Mouse (Mus musculus) embryonic facial prominence, embryonic 14.5 days (tissue): Measurements from ENCODE around the gene Mipep. TPM values are rescaled to one million over a fixed set of nuclear protein-coding genes. Genes with fewer than 3 reads are reported as not detected.

ENCODE experiments used
- ATAC-seq: fragments of 200-750 bp; cut with Nextera tagmentation; 2 replicates; pipeline ENCODE4 v1.8.0; 2017; ENCODE audit warnings: low read depth, moderate number of reproducible peaks, moderate TSS enrichment
- DNase-seq: peaks from one replicate; pipeline ENCODE4 v3.0.0-alpha.2; 2015; ENCODE audit warnings: low spot score
- H3K27ac ChIP-seq: fragments of 300-500 bp; sonication (generic); replicated peaks from 2 replicates; pipeline ENCODE4 v1.5.1; 2014; ENCODE audit warnings: low read depth, mild to moderate bottlenecking, low read length, moderate library complexity
- H3K27me3 ChIP-seq: fragments of 300-500 bp; sonication (generic); replicated peaks from 2 replicates; pipeline ENCODE4 v1.6.1; 2014; ENCODE audit warnings: low read length; ENCODE audit not compliant: control insufficient read depth, insufficient read depth
- H3K36me3 ChIP-seq: fragments of 300-500 bp; sonication (generic); 2 replicates; pipeline ENCODE4 v1.6.1; 2014; ENCODE audit warnings: low read length, mixed read lengths; ENCODE audit not compliant: control insufficient read depth, insufficient read depth
- H3K4me1 ChIP-seq: fragments of 300-500 bp; sonication (generic); 2 replicates; pipeline ENCODE4 v1.6.1; 2014; ENCODE audit warnings: antibody characterized with exemption, low read length; ENCODE audit not compliant: control insufficient read depth, insufficient read depth
- H3K4me2 ChIP-seq: fragments of 300-500 bp; sonication (generic); 2 replicates; pipeline ENCODE4 v1.6.1; 2014; ENCODE audit warnings: low read depth, mild to moderate bottlenecking, low read length, moderate library complexity, mixed read lengths
- H3K4me3 ChIP-seq: fragments of 300-500 bp; sonication (generic); 2 replicates; pipeline ENCODE4 v1.5.1; 2014; ENCODE audit warnings: low read depth, mild to moderate bottlenecking, low read length
- H3K9ac ChIP-seq: fragments of 300-500 bp; sonication (generic); 2 replicates; pipeline ENCODE4 v1.6.1; 2014; ENCODE audit warnings: low read depth, mild to moderate bottlenecking, low read length, moderate library complexity, mixed read lengths
- H3K9me3 ChIP-seq: fragments of 300-500 bp; sonication (generic); 2 replicates; pipeline ENCODE4 v1.6.1; 2016; ENCODE audit warnings: low read length; ENCODE audit not compliant: control insufficient read depth
- WGBS: fragments of 180-500 bp; shearing (Covaris S2); extraction: QIAGEN DNeasy Blood & Tissue Kit; methylation state at CpG from one replicate; pipeline ENCODE4 v1.1.7; 2014; 5-methylcytosine and 5-hydroxymethylcytosine counted together
- polyA plus RNA-seq: library from polyadenylated mRNA; unstranded; fragments of >200 nt; fragmentation: Nextera tagmentation; extraction: Ambion mirVana; gene quantifications from 2 replicates; pipeline ENCODE4 v1.2.1, GENCODE M21; 2014

Gene Mipep
- polyA plus RNA-seq, 1 experiment from 2014 or later = 23.5 TPM

GRCm38 (mm10) chr14:60818045-60818444 lies 33.7 kb downstream of the Mipep start:
- H3K4me3 ChIP-seq = no peak overlapping the region
- H3K27ac ChIP-seq = no peak overlapping the region
- WGBS = 71% methylated on average over 5 of the region's 5 CpGs
- no peak overlapping the region for H3K9ac ChIP-seq
- DNase-seq = peak; percentile 10
- H3K27me3 ChIP-seq = no peaks in the 10 kb centered on the region
- no peaks in the 10 kb centered on the region for H3K9me3 ChIP-seq
- H3K4me1 ChIP-seq = no peaks in the 10 kb centered on the region
- no peak for ATAC-seq
- H3K36me3 ChIP-seq = peaks cover 7% of the 10 kb centered on the region; the same call in 1 of the 2 replicates
- no peak overlapping the region for H3K4me2 ChIP-seq

GRCm38 (mm10) chr14:60830096-60830495 lies 45.7 kb downstream of the Mipep start:
- H3K4me3 ChIP-seq = no peak overlapping the region
- H3K4me1 ChIP-seq = no peaks in the 10 kb centered on the region
- H3K27ac ChIP-seq = no peak overlapping the region
- ATAC-seq = no peak
- no peak for DNase-seq
- no peak overlapping the region for H3K4me2 ChIP-seq
- H3K9me3 ChIP-seq = peaks cover 9% of the 10 kb centered on the region
- peaks cover 43% of the 10 kb centered on the region for H3K36me3 ChIP-seq
- no peak overlapping the region for H3K9ac ChIP-seq
- no peaks in the 10 kb centered on the region for H3K27me3 ChIP-seq
- 96% methylated on average over 2 of the region's 2 CpGs for WGBS

DNA sequence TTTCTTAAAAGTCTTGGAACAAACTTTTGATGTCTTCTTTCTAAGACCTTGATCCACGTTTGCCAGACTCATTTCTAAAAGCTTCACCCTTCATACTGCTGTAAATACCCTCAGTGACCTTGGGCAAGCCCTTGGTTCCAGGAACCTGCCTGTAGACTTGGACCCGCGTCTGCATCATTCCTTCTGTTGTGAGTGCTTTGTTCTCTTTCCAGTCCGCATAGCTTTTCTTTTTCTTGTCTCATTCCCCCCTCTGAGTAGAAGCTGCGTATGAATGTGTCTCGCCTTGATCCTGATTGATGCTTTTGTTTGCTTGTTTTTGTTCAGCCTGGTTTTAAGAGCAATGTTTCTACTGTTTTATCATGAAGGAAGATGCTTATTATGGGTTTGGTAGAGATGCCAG lies 52.3 kb downstream of the Mipep start:
- ATAC-seq (no peak), DNase-seq (no peak)
- Histone ChIP-seq H3K27me3 (no peaks in the 10 kb centered on the region), H3K4me2 (no peak overlapping the region), H3K4me3 (no peak overlapping the region), H3K9ac (no peak overlapping the region), H3K27ac (no peak overlapping the region), H3K9me3 (peaks cover 3% of the 10 kb centered on the region), H3K4me1 (no peaks in the 10 kb centered on the region), H3K36me3 (peaks cover 37% of the 10 kb centered on the region)
- 77% methylated on average over 6 of the region's 6 CpGs for WGBS

- Histone ChIP-seq H3K4me1 (0 out of 2 replicates have a peak, but pooled peaks cover under 1% of the 10 kb centered on the region), H3K36me3 (peaks cover 18% of the 10 kb centered on the region), H3K9ac (no peak overlapping the region), H3K27me3 (no peaks in the 10 kb centered on the region), H3K4me2 (no peak overlapping the region), H3K9me3 (no peaks in the 10 kb centered on the region), H3K4me3 (no peak overlapping the region), H3K27ac (no peak overlapping the region)
- WGBS = 87% methylated on average over 8 of the region's 8 CpGs
- DNase-seq (no peak), ATAC-seq (no peak)
These were observed 55.3 kb downstream of the Mipep start for GRCm38 (mm10) chr14:60839654-60840053.

DNA sequence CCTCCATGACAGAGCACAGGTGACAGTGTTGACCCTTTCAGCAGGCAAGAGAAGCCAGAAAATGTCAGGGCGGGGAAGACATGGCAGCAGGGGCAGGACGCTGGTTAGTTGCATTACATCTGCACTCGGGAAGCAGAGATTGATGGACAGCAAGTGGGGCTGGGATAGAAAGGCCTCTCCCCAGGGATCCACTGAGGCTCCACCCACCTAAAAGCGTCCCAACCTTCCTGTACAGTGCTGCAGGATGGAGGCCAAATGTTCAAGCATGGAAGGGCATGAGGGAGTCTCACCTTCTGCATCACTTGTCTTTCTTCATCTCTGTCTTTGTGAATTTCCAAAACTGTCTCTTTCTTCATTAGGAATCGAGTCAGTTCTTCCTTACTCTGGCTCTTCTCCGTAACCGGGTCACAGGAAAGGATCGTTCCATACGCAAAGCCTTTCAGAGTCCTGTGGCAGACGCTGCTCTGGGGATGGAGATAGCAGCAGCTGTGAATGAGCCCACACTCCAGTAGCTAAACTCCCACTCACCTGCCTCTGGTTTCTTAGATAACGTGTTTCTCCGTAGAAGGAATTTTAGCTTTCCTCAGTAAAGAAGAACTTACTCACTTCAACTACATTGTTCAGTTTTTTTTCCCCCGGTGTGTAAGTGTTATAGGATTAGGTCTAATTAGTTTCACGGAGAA lies 57.7 kb downstream of the Mipep start:
- DNase-seq = no peak
- H3K4me3 ChIP-seq = no peak overlapping the region
- ATAC-seq = no peak
- H3K36me3 ChIP-seq = no peaks in the 10 kb centered on the region
- no peak overlapping the region for H3K27ac ChIP-seq
- H3K27me3 ChIP-seq = no peaks in the 10 kb centered on the region
- WGBS = 71% methylated on average over 14 of the region's 14 CpGs
- no peaks in the 10 kb centered on the region for H3K9me3 ChIP-seq
- peaks cover 11% of the 10 kb centered on the region; the same call in 1 of the 2 replicates for H3K4me1 ChIP-seq
- H3K4me2 ChIP-seq = no peak overlapping the region
- no peak overlapping the region for H3K9ac ChIP-seq

GRCm38 (mm10) chr14:60843596-60843995 lies 59.2 kb downstream of the Mipep start:
- no peak overlapping the region for H3K27ac ChIP-seq
- no peaks in the 10 kb centered on the region for H3K27me3 ChIP-seq
- no peak overlapping the region for H3K4me3 ChIP-seq
- 86% methylated on average over 7 of the region's 7 CpGs for WGBS
- DNase-seq = no peak
- H3K4me2 ChIP-seq = no peak overlapping the region
- ATAC-seq = no peak
- peaks cover under 1% of the 10 kb centered on the region for H3K36me3 ChIP-seq
- H3K9ac ChIP-seq = no peak overlapping the region
- H3K4me1 ChIP-seq = peaks cover 11% of the 10 kb centered on the region; the same call in 1 of the 2 replicates
- no peaks in the 10 kb centered on the region for H3K9me3 ChIP-seq

DNA sequence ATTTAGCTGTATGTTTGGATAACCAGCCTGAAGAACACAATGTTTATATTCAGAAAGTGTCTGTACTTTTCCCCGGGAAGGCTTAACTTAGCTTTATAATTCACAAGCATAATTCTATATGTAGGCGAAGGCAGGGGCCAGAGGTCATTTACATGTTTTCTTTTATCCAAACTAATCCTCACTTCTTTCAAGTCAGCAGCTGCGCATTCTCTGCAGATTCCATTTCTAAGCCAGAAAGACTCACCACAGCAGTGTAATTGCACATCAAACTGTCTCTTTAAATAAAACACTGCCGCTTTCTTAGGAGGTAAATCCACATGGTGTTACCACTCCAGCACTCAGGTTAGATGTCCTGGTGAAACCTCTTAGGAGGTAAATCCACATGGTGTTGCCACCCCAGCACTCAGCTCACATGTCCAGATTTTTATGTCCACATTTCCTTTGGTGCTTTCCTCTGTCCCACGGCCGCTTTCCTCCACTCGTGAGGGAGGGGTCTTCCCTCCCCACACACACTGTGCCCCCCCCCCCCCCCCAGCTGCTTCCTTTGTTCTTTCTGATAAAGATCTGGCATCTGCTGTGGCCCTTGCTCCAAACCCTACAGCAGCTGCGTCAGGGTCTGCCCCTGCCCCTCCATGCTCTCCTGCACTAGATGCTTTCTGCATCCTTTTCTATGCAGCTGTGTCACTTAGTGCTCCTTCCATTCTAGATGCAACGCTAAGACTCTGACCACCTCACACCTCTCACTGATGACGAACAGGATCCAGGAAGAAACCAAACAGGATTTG lies 61.1 kb downstream of the Mipep start:
- 48% methylated on average over 10 of the region's 10 CpGs for WGBS
- H3K4me3 ChIP-seq = no peak overlapping the region
- peak; percentile 82 for DNase-seq

DNA sequence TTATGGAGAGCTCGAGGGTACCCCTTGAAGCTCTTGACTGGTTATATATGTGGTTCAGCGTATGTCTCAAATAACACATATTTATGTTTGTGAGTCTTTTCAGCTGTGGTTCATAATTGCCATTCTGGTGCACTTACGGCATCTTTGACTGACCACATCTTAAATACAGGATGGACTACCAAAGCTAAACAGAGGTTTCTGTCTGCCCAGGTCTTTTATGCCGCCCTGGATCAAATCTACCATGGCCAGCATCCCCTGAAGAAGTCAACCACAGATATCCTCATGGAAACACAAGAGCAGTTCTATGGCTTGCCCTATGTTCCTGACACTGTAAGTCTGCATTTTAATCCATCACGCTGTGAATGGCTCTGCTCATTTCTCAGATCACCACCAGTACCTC lies 61.8 kb downstream of the Mipep start:
- ATAC-seq = peak; percentile 38; the same call in 1 of the 2 replicates
- H3K9me3 ChIP-seq = no peaks in the 10 kb centered on the region
- H3K9ac ChIP-seq = no peak overlapping the region
- peak; percentile 61 for DNase-seq
- H3K27me3 ChIP-seq = no peaks in the 10 kb centered on the region
- H3K4me3 ChIP-seq = no peak overlapping the region
- H3K4me2 ChIP-seq = no peak overlapping the region
- peaks cover 20% of the 10 kb centered on the region for H3K36me3 ChIP-seq
- peaks cover 11% of the 10 kb centered on the region; the same call in 1 of the 2 replicates for H3K4me1 ChIP-seq
- WGBS = 69% methylated on average over 5 of the region's 5 CpGs
- H3K27ac ChIP-seq = no peak overlapping the region

More for the DNA sequence above, 61.1 kb downstream of the Mipep start:
- H3K36me3 ChIP-seq = peaks cover 13% of the 10 kb centered on the region
- no peaks in the 10 kb centered on the region for H3K9me3 ChIP-seq
- no peak overlapping the region for H3K9ac ChIP-seq
- H3K4me2 ChIP-seq = no peak overlapping the region
- ATAC-seq = peak; percentile 79
- peak overlapping the region; percentile 48 for H3K27ac ChIP-seq
- peaks cover 11% of the 10 kb centered on the region; the same call in 1 of the 2 replicates for H3K4me1 ChIP-seq
- H3K27me3 ChIP-seq = no peaks in the 10 kb centered on the region
